Mouse (Mus musculus) c-Kit-positive CD71-positive TER-119-positive erythroid progenitor cells, embryonic 14.5 days (primary cell): Measurements from ENCODE around the gene Wnt2b.

ENCODE experiments used
- DNase-seq: peaks from one replicate; pipeline ENCODE4 v3.0.0-alpha.2; 2013; ENCODE audit warnings: low spot score

Gene Wnt2b

DNA sequence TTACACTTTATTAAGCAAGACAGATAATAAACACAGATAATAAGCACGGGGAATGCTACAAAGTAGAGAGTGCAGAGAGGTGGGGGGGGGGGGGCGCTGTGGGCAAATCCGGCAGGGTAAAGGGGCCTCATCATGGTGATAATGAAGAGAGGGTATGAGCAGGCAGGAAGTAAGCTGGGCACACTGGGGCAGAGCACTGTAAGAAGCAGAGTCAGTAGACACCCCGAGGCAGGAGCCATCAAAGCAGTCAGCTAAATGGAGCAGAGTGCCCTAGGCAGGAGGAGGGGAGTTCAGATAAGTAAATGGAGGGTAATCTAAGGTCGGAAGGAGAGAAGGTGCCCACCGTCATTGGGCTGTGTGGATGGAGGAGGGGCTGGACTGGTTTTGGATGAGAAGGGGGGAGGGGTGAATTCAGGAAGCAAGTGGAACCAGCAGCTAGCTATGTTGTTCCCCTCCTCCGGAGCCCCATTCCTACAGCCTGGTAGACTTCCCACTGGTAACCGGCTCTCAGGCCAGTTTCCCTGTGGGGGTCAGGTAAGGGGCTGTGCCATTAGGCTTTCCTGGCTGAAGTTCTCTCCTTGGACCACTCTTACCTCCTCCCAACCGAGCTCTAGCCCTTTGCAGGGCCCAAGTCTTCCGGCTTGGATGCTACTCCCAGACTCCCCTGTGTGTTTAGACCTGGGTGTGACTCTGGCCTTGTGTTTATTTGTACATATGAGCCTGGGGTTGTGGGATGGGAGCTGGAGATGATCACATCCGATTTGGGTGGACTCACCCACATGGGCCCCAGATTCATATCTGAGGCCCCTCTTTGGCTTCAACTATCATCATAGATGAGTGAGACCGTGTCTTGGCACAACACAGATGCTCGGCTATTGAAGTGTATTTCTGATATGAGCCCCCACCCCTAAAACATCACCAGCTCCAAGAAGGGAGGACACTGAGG, 1.9 kb upstream of the Wnt2b start:
- no peak for DNase-seq

GRCm38 (mm10) chr3:104962866-104963265, 1.1 kb upstream of the Wnt2b start:
- DNase-seq, result no peak

GRCm38 (mm10) chr3:104962141-104962611, 455 bp upstream of the Wnt2b start:
- no peak for DNase-seq

DNA sequence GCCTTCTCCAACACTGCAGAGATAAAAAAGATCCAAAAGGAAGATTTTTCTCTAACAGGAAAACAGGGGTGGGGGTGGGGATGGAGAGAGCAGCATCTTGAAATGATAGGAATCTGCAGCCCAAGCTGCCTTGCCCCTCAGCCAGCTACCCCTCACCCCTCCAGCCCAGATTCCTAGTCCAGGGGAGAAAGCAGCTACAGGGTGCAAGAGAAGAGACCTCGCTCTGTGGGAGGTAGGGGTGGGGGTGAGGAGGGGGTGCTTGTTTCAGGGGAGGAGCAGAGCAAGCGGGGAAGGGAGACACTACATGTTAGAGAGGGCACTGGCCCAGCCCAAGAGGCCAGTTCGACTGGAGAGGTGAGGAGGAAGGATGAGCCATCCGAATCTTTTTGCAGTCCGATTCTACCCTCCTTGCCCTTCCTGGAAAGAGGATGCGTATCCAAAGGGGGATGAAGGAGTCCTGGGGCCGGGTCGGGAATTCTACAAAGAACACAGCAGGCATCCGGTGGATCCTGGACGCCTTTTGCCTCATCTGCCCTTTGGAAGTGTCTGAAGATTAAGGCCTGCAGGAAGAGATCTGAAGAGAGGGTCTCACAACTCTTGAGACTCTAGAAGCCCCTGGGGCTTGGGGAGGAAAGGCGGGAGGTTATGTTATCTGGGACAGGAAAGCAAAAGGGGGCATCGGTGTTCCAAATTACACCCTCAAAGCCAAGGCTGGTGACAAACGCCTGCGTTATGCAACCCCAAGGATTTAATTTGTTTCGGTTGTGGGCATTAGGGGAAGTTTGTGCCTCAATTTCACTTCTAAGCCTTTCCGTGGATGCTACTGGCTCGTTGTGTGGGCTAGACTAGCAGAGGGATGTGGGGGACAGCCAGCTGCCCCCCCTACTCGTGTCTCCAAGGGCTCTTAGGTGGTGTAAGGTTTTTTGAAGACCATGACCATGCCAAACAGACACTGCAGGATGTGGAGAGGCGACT, 1.4 kb downstream of the Wnt2b start:
- no peak for DNase-seq

- DNase-seq, result no peak
These were observed 5.6 kb downstream of the Wnt2b start for GRCm38 (mm10) chr3:104956131-104956581.

DNA sequence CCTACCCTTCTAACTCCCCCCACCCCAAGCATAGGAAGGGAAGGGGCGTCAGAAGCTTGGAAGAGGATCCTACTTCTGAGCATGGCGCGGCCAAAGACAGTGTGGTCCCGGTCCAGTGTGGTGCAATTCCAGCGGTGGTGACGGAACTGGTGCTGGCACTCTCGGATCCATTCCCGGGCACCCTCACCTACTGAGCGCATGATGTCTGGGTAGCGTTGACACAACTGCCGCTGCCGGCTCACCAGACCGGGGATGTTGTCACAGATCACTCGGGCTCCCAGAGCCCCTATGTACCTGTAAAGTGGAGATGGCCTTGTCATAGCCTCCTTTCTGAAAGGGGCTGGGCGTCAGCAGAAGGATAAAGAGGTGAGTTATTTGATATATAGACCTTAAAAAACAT, 7.2 kb downstream of the Wnt2b start:
- no peak for DNase-seq

- no peak for DNase-seq
These were observed 7.6 kb downstream of the Wnt2b start for GRCm38 (mm10) chr3:104954137-104954536.

DNA sequence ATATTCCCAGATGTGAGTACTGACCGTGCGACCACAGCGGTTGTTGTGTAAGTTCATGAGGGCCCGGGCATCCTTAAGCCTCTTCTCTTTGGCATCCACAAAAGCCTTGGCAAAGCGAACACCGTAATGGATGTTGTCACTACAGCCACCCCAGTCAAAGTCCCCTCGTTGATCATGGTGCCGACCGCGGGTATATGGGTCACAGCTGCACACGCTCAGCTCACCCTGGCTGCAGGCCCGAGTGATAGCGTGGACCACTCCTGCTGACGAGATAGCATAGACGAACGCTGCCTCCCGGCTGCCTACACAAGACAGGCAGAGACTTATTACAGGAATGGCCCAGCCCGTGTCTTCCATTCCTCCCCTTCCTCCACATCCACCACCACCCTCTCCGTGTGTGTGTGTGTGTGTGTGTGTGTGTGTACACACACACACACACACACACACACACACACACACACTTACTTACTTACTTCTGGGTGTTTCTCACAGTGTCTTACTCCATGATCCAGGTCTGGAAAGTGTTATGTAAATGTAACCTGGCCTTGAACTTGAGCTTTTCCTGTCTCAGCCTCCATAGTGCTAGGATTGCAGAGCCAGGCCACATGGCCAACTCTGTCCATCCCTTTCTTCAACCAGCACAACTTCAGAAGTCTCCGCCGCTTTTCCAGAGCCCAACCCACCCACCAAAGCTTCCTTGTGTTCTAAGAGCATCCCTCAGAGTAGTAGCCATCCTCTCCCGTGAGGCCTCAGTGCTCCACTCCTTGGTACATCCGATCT, 8.6 kb downstream of the Wnt2b start:
- no peak for DNase-seq

DNA sequence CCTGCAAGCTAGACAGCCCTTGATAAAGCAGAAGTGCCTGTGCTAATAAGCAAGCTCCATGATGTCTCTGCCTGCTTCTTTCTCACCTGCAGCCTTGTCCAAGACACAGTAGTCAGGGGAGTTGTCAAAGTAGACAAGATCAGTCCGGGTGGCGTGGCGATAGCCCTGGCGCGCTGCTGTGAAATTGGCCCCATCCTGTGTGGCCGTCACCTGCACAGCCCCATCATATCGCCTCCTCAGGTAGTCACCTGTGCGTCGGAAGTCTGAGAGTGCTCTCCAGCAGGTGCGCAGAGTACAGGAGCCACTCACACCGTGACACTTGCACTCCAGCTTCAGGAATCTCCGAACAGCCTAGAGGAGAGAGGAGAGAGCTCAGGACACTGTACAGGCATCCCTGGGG, 10.8 kb downstream of the Wnt2b start:
- no peak for DNase-seq

GRCm38 (mm10) chr3:104944894-104945293, 16.8 kb downstream of the Wnt2b start:
- DNase-seq, result no peak

GRCm38 (mm10) chr3:104943333-104943732, 18.4 kb downstream of the Wnt2b start:
- DNase-seq, result no peak

GRCm38 (mm10) chr3:104942682-104943081, 19.0 kb downstream of the Wnt2b start:
- DNase-seq, result no peak

DNA sequence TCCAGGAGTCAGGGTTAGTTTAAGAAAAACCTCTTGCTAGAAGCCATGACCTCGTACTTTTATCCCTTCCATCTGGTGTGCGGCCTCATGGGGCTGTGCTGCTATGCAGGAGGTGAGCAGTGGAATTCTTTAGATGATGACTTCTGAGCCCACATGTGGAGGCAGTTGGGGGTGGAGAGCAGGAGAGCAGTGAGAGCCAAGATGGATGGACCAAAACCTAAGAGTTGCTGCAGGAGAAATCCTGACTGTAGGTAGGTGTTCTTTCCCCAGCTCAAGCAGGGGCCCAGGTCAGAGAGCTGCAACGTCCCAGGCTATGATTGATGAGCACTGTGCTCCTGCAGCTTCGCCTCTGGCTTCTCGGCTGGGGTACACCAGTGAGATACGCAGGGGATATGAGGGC, 21.0 kb downstream of the Wnt2b start:
- no peak for DNase-seq

DNA sequence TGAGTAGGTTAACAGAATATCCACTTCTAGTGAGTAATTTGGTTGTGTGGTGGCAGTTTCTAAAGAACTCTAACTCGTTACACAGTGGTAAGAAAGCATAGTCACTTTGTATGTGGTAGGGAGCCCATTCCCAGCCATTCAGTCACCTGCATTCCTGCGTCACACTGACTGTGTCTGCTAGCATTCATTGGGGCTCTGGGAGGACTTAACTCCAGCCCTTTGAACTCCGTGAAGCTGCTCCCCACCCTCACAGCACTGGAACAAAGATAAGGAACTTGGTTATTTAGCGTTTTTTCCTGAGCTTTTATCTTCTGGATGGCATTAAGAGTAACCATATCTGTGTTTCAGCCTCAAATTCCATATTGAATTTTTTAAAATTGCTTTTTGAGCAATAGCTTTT, 23.4 kb downstream of the Wnt2b start:
- DNase-seq, result no peak

GRCm38 (mm10) chr3:104937728-104938305, 23.9 kb downstream of the Wnt2b start:
- no peak for DNase-seq

GRCm38 (mm10) chr3:104929385-104929784, 32.3 kb downstream of the Wnt2b start:
- DNase-seq, result no peak

GRCm38 (mm10) chr3:104914986-104915385, 46.7 kb downstream of the Wnt2b start:
- DNase-seq, result no peak

- no peak for DNase-seq
These were observed 52.5 kb downstream of the Wnt2b start for GRCm38 (mm10) chr3:104909195-104909594.

GRCm38 (mm10) chr3:104906007-104906406, 55.7 kb downstream of the Wnt2b start:
- DNase-seq, result no peak

DNA sequence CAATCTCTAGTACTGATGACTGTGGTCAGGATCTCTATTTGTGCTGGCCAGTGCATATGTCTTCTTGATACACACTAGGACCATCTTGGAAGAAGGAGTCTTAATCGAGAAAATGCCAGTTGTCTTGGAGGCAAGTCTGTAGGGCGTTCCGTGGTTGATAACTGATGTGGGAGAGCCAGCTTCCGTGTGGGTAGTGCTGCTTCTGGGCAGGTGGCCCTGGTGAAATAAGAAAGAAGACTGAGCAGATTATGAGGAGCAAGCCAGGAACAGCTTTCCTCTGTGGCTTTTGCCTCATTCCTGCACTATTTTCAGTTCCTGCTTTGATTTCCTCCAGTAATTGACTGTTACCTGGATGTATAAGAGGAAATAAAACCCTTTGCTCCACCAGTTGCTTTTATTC, 56.3 kb downstream of the Wnt2b start:
- DNase-seq, result no peak

DNA sequence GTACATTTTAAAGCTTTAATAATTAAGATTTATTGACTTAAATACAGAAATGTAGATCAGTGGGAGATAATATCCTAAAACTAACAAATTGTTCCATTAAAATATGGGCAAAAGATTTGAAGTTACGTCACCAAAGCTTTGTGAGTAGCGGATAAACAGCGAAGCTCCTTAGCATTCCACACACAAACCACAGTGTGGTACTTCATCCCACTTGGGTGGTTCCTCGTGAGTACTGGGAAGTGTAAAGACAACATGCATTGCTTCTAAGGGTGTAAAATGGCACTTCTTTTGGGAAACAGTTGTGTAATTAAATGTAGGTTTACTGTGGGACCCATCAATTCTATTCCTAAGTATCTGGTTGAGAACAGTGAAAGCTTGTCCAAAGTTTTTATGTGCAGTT, 60.6 kb downstream of the Wnt2b start:
- no peak for DNase-seq
